Mouse (Mus musculus) heart, embryonic 14.5 days (tissue): ENCODE measurements at regions not wholly inside any gene's neighbourhood (a gene's known extent, or its start where the extent isn't known, plus 50 kb on each side); places are given as distances from the start of the nearest gene placed in this dataset.

Source experiments
- ATAC-seq: fragments of 200-750 bp; cut with Nextera tagmentation; 2 replicates; pipeline ENCODE4 v1.8.0; 2017; ENCODE audit warnings: low read depth, moderate TSS enrichment; ENCODE audit not compliant: insufficient number of reproducible peaks, insufficient read depth, low FRiP score
- H3K27ac ChIP-seq, 2 experiments: fragments of 200-500 bp in 1 of 2; fragments of 300-500 bp in 1 of 2; sonication (generic) in 1 of 2; replicated peaks in 1 of 2; 2 replicates each; pipeline ENCODE4 v1.5.1; 2012 to 2014; ENCODE audit warnings: low read depth in 2 of 2, low read length in 2 of 2, control low read depth in 1 of 2, mild to moderate bottlenecking in 1 of 2, mixed read lengths in 1 of 2; ENCODE audit not compliant: control insufficient read depth in 1 of 2, insufficient read depth in 1 of 2
- H3K27me3 ChIP-seq: fragments of 300-500 bp; sonication (generic); 2 replicates; pipeline ENCODE4 v1.6.1; 2014; ENCODE audit warnings: mild to moderate bottlenecking, low read length, control low read depth; ENCODE audit not compliant: control insufficient read depth, insufficient read depth
- H3K36me3 ChIP-seq: fragments of 300-500 bp; sonication (generic); 2 replicates; pipeline ENCODE4 v1.6.1; 2014; ENCODE audit warnings: mild to moderate bottlenecking, control low read depth, low read length, mixed read lengths; ENCODE audit not compliant: control insufficient read depth, insufficient read depth
- H3K4me1 ChIP-seq, 2 experiments: fragments of 200-500 bp in 1 of 2; fragments of 300-500 bp in 1 of 2; sonication (generic) in 1 of 2; 2 replicates each; pipeline ENCODE4 v1.6.1; 2012 to 2014; ENCODE audit warnings: low read length in 2 of 2, control low read depth in 1 of 2, mixed read lengths in 1 of 2; ENCODE audit not compliant: control insufficient read depth in 2 of 2, insufficient read depth in 2 of 2
- H3K4me2 ChIP-seq: fragments of 300-500 bp; sonication (generic); 2 replicates; pipeline ENCODE4 v1.6.1; 2014; ENCODE audit warnings: mild to moderate bottlenecking, low read length
- H3K4me3 ChIP-seq, 2 experiments: fragments of 200-500 bp in 1 of 2; fragments of 300-500 bp in 1 of 2; sonication (generic) in 1 of 2; 2 replicates each; pipeline ENCODE4 v1.5.1; 2012 to 2014; ENCODE audit warnings: low read length in 2 of 2, mild to moderate bottlenecking in 2 of 2, control low read depth in 1 of 2, low read depth in 1 of 2, moderate library complexity in 1 of 2; ENCODE audit not compliant: control insufficient read depth in 1 of 2, insufficient read depth in 1 of 2
- H3K9ac ChIP-seq: fragments of 300-500 bp; sonication (generic); 2 replicates; pipeline ENCODE4 v1.6.1; 2014; ENCODE audit warnings: mild to moderate bottlenecking, low read length
- H3K9me3 ChIP-seq: fragments of 300-500 bp; sonication (generic); 2 replicates; pipeline ENCODE4 v1.6.1; 2016; ENCODE audit warnings: low read length, control low read depth; ENCODE audit not compliant: control insufficient read depth
- WGBS: fragments of 180-500 bp; shearing (Covaris S2); extraction: QIAGEN DNeasy Blood & Tissue Kit; methylation state at CpG from one replicate; pipeline ENCODE4 v1.1.7; 2014; 5-methylcytosine and 5-hydroxymethylcytosine counted together

- Histone ChIP-seq H3K27ac (no peak overlapping the region), H3K36me3 (no peaks in the 10 kb centered on the region), H3K27me3 (no peaks in the 10 kb centered on the region), H3K4me3 (no peak overlapping the region), H3K4me1 (no peaks in the 10 kb centered on the region), H3K9ac (no peak overlapping the region), H3K4me2 (no peak overlapping the region), H3K9me3 (no peaks in the 10 kb centered on the region)
- 58% methylated on average over 2 of the region's 2 CpGs for WGBS
- ATAC-seq, result no peak
These were observed 124.2 kb upstream of the Slitrk2 start for GRCm38 (mm10) chrX:66524891-66525290.

DNA sequence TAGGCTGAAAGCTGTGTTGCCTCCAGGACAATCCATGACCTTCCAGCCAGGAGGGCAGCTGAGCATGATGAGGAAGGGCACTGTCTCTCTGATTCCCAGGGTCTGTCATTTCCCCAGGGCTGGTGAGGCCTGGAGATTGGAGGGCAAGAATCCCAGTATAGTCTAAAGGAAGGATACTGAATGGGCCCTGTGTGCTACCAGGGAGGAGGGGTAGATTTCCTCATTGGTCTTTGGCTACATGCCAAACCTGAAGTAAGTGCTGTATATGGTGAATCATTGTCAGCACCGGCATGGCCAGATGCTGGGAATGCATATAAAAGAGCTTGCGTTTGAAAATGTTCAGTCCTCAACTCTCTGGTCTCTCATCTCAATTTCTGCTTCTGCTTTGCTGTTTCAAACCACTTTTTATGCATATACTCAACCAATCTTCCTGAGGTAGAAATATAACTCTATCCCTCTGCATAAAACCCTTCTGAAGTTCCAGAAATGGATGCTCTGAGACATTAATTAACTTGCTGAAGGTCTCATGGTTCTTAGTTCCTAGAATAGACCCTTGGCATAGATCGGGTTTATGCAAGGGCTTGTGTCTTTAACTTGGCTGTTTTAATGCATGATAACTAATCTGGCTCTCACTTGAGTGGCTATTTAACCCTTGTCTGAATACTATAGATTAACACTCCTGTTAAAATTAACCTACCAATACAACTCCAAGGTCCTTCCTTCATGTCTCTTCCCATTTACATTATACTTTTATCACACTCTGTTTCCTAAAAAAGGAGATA lies 122.1 kb upstream of the Slitrk2 start:
- no peaks in the 10 kb centered on the region for H3K9me3 ChIP-seq
- H3K27ac ChIP-seq, result no peak overlapping the region
- H3K9ac ChIP-seq, result no peak overlapping the region
- WGBS, result 44% methylated on average over 3 of the region's 3 CpGs
- no peaks in the 10 kb centered on the region for H3K4me1 ChIP-seq
- H3K36me3 ChIP-seq, result no peaks in the 10 kb centered on the region
- no peak overlapping the region for H3K4me3 ChIP-seq
- no peaks in the 10 kb centered on the region for H3K27me3 ChIP-seq
- H3K4me2 ChIP-seq, result no peak overlapping the region
- no peak for ATAC-seq

GRCm38 (mm10) chrX:66528931-66529330 lies 120.2 kb upstream of the Slitrk2 start:
- Histone ChIP-seq H3K36me3 (no peaks in the 10 kb centered on the region), H3K9me3 (no peaks in the 10 kb centered on the region), H3K4me1 (no peaks in the 10 kb centered on the region), H3K27ac (no peak overlapping the region), H3K4me3 (no peak overlapping the region), H3K9ac (no peak overlapping the region), H3K4me2 (no peak overlapping the region), H3K27me3 (no peaks in the 10 kb centered on the region)
- WGBS, result 68% methylated on average over 1 of the region's 1 CpGs
- no peak for ATAC-seq

- Histone ChIP-seq H3K9me3 (no peaks in the 10 kb centered on the region), H3K4me3 (no peak overlapping the region), H3K4me2 (no peak overlapping the region), H3K9ac (no peak overlapping the region), H3K36me3 (no peaks in the 10 kb centered on the region), H3K27me3 (no peaks in the 10 kb centered on the region), H3K4me1 (no peaks in the 10 kb centered on the region), H3K27ac (no peak overlapping the region)
- WGBS, result 86% methylated on average over 2 of the region's 2 CpGs
- no peak for ATAC-seq
These were observed 105.1 kb upstream of the Slitrk2 start for GRCm38 (mm10) chrX:66544002-66544520.

GRCm38 (mm10) chrX:66554539-66554938 lies 94.6 kb upstream of the Slitrk2 start:
- Histone ChIP-seq H3K4me3 (no peak overlapping the region), H3K9ac (no peak overlapping the region), H3K36me3 (no peaks in the 10 kb centered on the region), H3K4me1 (no peaks in the 10 kb centered on the region), H3K9me3 (no peaks in the 10 kb centered on the region), H3K27ac (no peak overlapping the region), H3K27me3 (no peaks in the 10 kb centered on the region), H3K4me2 (no peak overlapping the region)
- 0 out of 2 replicates have a peak, but pooled peaks have one; percentile 59 for ATAC-seq
- 24% methylated on average over 2 of the region's 2 CpGs for WGBS
